Comparison of ENCODE assay signal across 14 mouse cellular contexts in the genomic region with DNA sequence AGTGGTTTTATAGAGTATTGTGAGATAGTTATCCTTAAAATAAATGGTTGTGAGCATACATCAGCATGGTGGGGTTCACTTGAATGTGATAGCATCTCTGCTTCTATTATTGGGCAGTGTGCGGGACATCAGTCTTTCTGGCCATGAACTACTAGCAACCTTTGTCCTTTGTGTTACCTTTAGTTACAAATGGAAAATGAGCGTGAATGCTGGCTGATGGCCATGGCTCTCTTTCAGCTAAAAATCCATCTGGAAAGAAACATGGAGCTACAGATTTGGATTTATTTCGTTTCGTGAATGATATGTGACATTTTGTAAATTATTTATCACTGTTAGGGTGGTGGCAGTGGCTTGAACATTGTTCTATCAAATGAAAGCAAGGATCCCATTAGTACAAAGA.
DNase-seq lines count a peak whose midpoint lies in the region; ATAC-seq and TF ChIP-seq lines count a peak whose summit lies in the region.
"Had no signal": no experiment of that assay in that cellular context is flagged by ENCODE, and none has a peak within 500 bp of the region (broad histone marks: within the 10 kb centered on the region; RNA-seq: fewer than 3 reads in every experiment).

No protein-coding gene starts in this region.

- H3K36me3 ChIP-seq in heart, embryonic 13.5 days: no peaks in the 10 kb centered on the region
- H3K36me3 ChIP-seq in lung, embryonic 14.5 days (ENCODE audit: insufficient read depth): peaks cover 4% of the 10 kb centered on the region; the same call in 1 of the 2 replicates
- H3K36me3 ChIP-seq in forebrain, postnatal 0 days (ENCODE audit: insufficient read depth): 0 out of 2 replicates have a peak, but pooled peaks cover 4% of the 10 kb centered on the region
- H3K36me3 ChIP-seq in neural tube, embryonic 14.5 days (ENCODE audit: control insufficient read depth, insufficient read depth, low read length): no peaks in the 10 kb centered on the region

- H3K4me1 ChIP-seq in heart, embryonic 13.5 days: peaks cover 46% of the 10 kb centered on the region
- 0 out of 2 replicates have a peak, but pooled peaks cover 7% of the 10 kb centered on the region for H3K4me1 ChIP-seq in lung, embryonic 14.5 days (ENCODE audit: insufficient read depth)
- peaks cover 14% of the 10 kb centered on the region for H3K4me1 ChIP-seq in forebrain, postnatal 0 days (ENCODE audit: insufficient read depth)
- H3K4me1 ChIP-seq in neural tube, embryonic 14.5 days (ENCODE audit: control insufficient read depth, insufficient read depth, low read length): peaks cover 19% of the 10 kb centered on the region

- H3K4me2 ChIP-seq in heart, embryonic 13.5 days: no peak overlapping the region
- no peak overlapping the region for H3K4me2 ChIP-seq in lung, embryonic 14.5 days
- no peak overlapping the region for H3K4me2 ChIP-seq in forebrain, postnatal 0 days (ENCODE audit: low read depth)
- H3K4me2 ChIP-seq in neural tube, embryonic 14.5 days (ENCODE audit: low read depth, low read length): no peak overlapping the region

- peak overlapping the region; percentile 37; the same call in 1 of the 2 replicates for H3K27ac ChIP-seq in heart, embryonic 13.5 days (replicated peaks)
- H3K27ac ChIP-seq in lung, embryonic 14.5 days (ENCODE audit: low read depth): no peak overlapping the region
- H3K27ac ChIP-seq in forebrain, postnatal 0 days (ENCODE audit: low read depth, low read length): peak overlapping the region; percentile 75
- peak overlapping the region; percentile 16; the same call in 1 of the 2 replicates for H3K27ac ChIP-seq in neural tube, embryonic 14.5 days (ENCODE audit: low read depth, low read length)
- H3K27ac ChIP-seq: macrophage had no signal

- H3K27me3 ChIP-seq in heart, embryonic 13.5 days (replicated peaks): no peaks in the 10 kb centered on the region
- no peaks in the 10 kb centered on the region for H3K27me3 ChIP-seq in lung, embryonic 14.5 days (ENCODE audit: insufficient read depth, low read length)
- no peaks in the 10 kb centered on the region for H3K27me3 ChIP-seq in forebrain, postnatal 0 days (ENCODE audit: insufficient read depth, low read length)
- H3K27me3 ChIP-seq in neural tube, embryonic 14.5 days (ENCODE audit: control insufficient read depth, insufficient read depth, low read length): no peaks in the 10 kb centered on the region

- H3K9ac ChIP-seq in heart, embryonic 13.5 days: no peak overlapping the region
- no peak overlapping the region for H3K9ac ChIP-seq in lung, embryonic 14.5 days
- H3K9ac ChIP-seq in forebrain, postnatal 0 days: peak overlapping the region; percentile 2; the same call in 1 of the 2 replicates
- H3K9ac ChIP-seq in neural tube, embryonic 14.5 days (replicated peaks; ENCODE audit: low read depth, low read length): no peak overlapping the region

- H3K9me3 ChIP-seq in heart, embryonic 13.5 days: no peaks in the 10 kb centered on the region
- no peaks in the 10 kb centered on the region for H3K9me3 ChIP-seq in lung, embryonic 14.5 days (ENCODE audit: low read depth, low read length)
- no peaks in the 10 kb centered on the region for H3K9me3 ChIP-seq in forebrain, postnatal 0 days (ENCODE audit: low read length)
- no peaks in the 10 kb centered on the region for H3K9me3 ChIP-seq in neural tube, embryonic 14.5 days (ENCODE audit: control insufficient read depth, low read length)

- no peak for ATAC-seq in heart, embryonic 13.5 days (ENCODE audit: extremely low read depth, insufficient number of reproducible peaks, low FRiP score, low TSS enrichment)
- no peak for ATAC-seq in lung, embryonic 14.5 days (ENCODE audit: insufficient read depth)
- ATAC-seq in forebrain, postnatal 0 days: no peak
- no peak for ATAC-seq in neural tube, embryonic 14.5 days (ENCODE audit: low read depth)

- DNase-seq in heart, adult 18-20 months: no peak
- peak; percentile 23 for DNase-seq in lung, embryonic 14.5 days
- DNase-seq in lung, postnatal 4 days: no peak
- DNase-seq in forebrain, postnatal 0 days: no peak
- DNase-seq in gastrocnemius, adult 8-10 months (ENCODE audit: low spot score in 2 of 2): no peak
- DNase-seq in B cell, adult 2 months: no peak
- DNase-seq: cerebellum, adult 8-10 months; embryo, embryonic 11 days; heart, postnatal 36 days; kidney, adult 8-10 months; right cerebral cortex, postnatal 25 days had no signal

- no peak overlapping the region for H3K4me3 ChIP-seq in heart, embryonic 13.5 days
- no peak overlapping the region for H3K4me3 ChIP-seq in lung, embryonic 14.5 days (ENCODE audit: low read depth, low read length)
- H3K4me3 ChIP-seq in forebrain, postnatal 0 days (ENCODE audit: low read depth, low read length): no peak overlapping the region
- no peak overlapping the region for H3K4me3 ChIP-seq in neural tube, embryonic 14.5 days (ENCODE audit: low read depth, low read length)

- WGBS in heart, embryonic 13.5 days: 40% methylated on average over 4 of the region's 4 CpGs
- 57% methylated on average over 4 of the region's 4 CpGs for WGBS in lung, embryonic 14.5 days
- WGBS in forebrain, postnatal 0 days: 17% methylated on average over 4 of the region's 4 CpGs
- WGBS in neural tube, embryonic 14.5 days: 25% methylated on average over 4 of the region's 4 CpGs

- TF ChIP-seq CTCF in lung, embryonic 14.5 days (IDR thresholded peaks at IDR 0.05; ENCODE audit: low read depth): no peak
- TF ChIP-seq CTCF in forebrain, postnatal 0 days (IDR thresholded peaks at IDR 0.05; ENCODE audit: low read depth): no peak
